Mouse (Mus musculus) hindbrain, postnatal 0 days (tissue): ENCODE results near the gene Smim27. TPM values are rescaled to one million over a fixed set of nuclear protein-coding genes. Genes with fewer than 3 reads are reported as not detected.

Source experiments
- ATAC-seq: fragments of 200-750 bp; cut with Nextera tagmentation; 2 replicates; pipeline ENCODE4 v1.8.0; 2017; ENCODE audit warnings: mild to moderate bottlenecking, moderate TSS enrichment, moderate library complexity
- DNase-seq: peaks from one replicate; pipeline ENCODE4 v3.0.0-alpha.2; 2015; ENCODE audit warnings: low spot score
- H3K27ac ChIP-seq: fragments of 300-500 bp; sonication (generic); 2 replicates; pipeline ENCODE4 v1.5.1; 2014; ENCODE audit warnings: mild to moderate bottlenecking
- H3K27me3 ChIP-seq: fragments of 300-500 bp; sonication (generic); 2 replicates; pipeline ENCODE4 v1.6.1; 2014; ENCODE audit warnings: low read length, mixed read lengths; ENCODE audit not compliant: insufficient read depth
- H3K36me3 ChIP-seq: fragments of 300-500 bp; sonication (generic); 2 replicates; pipeline ENCODE4 v1.6.1; 2014; ENCODE audit warnings: low read length, mixed read lengths; ENCODE audit not compliant: insufficient read depth
- H3K4me1 ChIP-seq: fragments of 300-500 bp; sonication (generic); 2 replicates; pipeline ENCODE4 v1.6.1; 2014; ENCODE audit warnings: antibody characterized with exemption, low read length, mixed read lengths; ENCODE audit not compliant: insufficient read depth
- H3K4me2 ChIP-seq: fragments of 300-500 bp; sonication (generic); 2 replicates; pipeline ENCODE4 v1.6.1; 2014; ENCODE audit warnings: low read depth, mild to moderate bottlenecking, low read length, moderate library complexity, mixed read lengths
- H3K4me3 ChIP-seq: fragments of 300-500 bp; sonication (generic); 2 replicates; pipeline ENCODE4 v1.5.1; 2014; ENCODE audit warnings: low read length
- H3K9ac ChIP-seq: fragments of 300-500 bp; sonication (generic); replicated peaks from 2 replicates; pipeline ENCODE4 v1.6.1; 2014; ENCODE audit warnings: mild to moderate bottlenecking, low read length, moderate library complexity, mixed read lengths
- H3K9me3 ChIP-seq: fragments of 300-500 bp; sonication (generic); 2 replicates; pipeline ENCODE4 v1.6.1; 2016; ENCODE audit warnings: low read length, mixed read lengths
- CTCF ChIP-seq: IDR thresholded peaks from 2 replicates; pipeline ENCODE4 v1.5.1; 2016; ENCODE audit warnings: antibody characterized with exemption, control low read depth, low read depth
- WGBS: fragments of 180-500 bp; shearing (Covaris S2); extraction: QIAGEN DNeasy Blood & Tissue Kit; methylation state at CpG from one replicate; pipeline ENCODE4 v1.1.7; 2014; 5-methylcytosine and 5-hydroxymethylcytosine counted together
- polyA plus RNA-seq: library from polyadenylated mRNA; unstranded; fragments of >200 nt; fragmentation: Nextera tagmentation; extraction: Ambion mirVana; gene quantifications from 2 replicates; pipeline ENCODE4 v1.2.1, GENCODE M21; 2015
- total RNA-seq: library from RNA; depleted of rRNA; stranded (reverse); fragments of >200 nt; gene quantifications from 2 replicates; pipeline ENCODE4 v1.2.3, GENCODE M21; 2014

Gene Smim27
- total and polyA plus RNA-seq, 2 experiments from 2014 or later = 0.31 to 19.1 TPM

- TF ChIP-seq CTCF = no peak
- H3K27me3 ChIP-seq = no peaks in the 10 kb centered on the region
- H3K4me3 ChIP-seq = no peak overlapping the region
- H3K4me1 ChIP-seq = no peaks in the 10 kb centered on the region
- H3K9ac ChIP-seq = no peak overlapping the region
- H3K9me3 ChIP-seq = no peaks in the 10 kb centered on the region
- H3K4me2 ChIP-seq = no peak overlapping the region
- WGBS = 88% methylated on average over 7 of the region's 7 CpGs
- no peaks in the 10 kb centered on the region for H3K36me3 ChIP-seq
- DNase-seq (no peak), ATAC-seq (no peak)
- no peak overlapping the region for H3K27ac ChIP-seq
Observed at GRCm38 (mm10) chr4:40227886-40228285, 41.5 kb upstream of the Smim27 start.

DNA sequence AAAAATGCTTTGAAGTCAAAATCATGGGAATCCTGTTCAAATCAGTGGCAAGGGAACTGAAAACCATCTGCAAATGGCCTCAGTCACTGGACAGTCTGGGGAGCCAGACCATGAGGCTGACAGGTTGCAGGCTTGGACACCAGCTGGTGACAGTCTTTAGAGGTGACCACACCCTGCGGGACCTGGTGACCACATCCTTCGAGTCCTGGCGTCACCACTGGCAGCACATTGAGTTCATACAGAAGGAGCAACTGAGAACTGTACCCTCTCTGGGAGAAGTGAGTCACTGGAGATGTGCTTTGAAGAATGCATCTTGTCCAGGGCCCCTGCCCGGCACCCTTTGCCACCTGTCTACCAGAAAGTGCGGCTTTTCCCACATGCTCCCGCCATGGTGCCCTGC lies 39.7 kb upstream of the Smim27 start:
- ATAC-seq (no peak), DNase-seq (no peak)
- no peak for TF ChIP-seq CTCF
- WGBS = 93% methylated on average over 6 of the region's 6 CpGs
- Histone ChIP-seq H3K9me3 (no peaks in the 10 kb centered on the region), H3K27me3 (no peaks in the 10 kb centered on the region), H3K4me2 (no peak overlapping the region), H3K36me3 (no peaks in the 10 kb centered on the region), H3K4me3 (no peak overlapping the region), H3K9ac (no peak overlapping the region), H3K27ac (no peak overlapping the region), H3K4me1 (no peaks in the 10 kb centered on the region)

DNA sequence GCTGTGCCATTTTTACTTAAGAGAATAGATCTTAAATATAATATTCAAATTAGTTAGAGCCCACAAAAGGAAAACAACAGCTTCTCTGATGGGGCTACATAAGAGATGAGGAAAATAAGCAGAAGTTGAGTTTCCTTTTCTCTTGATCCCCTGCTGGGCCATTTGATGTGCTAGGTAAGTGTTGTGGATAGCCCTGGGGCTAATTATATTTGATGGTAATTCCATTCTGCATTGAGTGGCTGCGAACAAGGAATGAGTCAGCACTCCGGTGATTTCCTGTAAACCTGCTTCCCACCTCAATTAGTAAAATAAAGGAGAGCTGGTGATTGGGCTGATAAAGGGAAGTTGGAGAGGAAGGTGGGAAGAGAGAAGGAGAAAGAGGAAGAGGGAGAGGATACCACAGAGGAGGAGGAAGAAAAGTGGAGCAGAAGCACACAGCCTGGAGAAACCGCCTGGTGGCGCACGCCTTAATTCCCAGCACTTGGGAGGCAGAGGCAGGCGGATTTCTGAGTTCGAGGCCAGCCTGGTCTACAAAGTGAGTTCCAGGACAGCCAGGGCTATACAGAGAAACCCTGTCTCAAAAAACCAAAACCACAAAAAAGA lies 36.2 kb upstream of the Smim27 start:
- Histone ChIP-seq H3K27me3 (no peaks in the 10 kb centered on the region), H3K4me2 (no peak overlapping the region), H3K4me1 (no peaks in the 10 kb centered on the region), H3K9me3 (no peaks in the 10 kb centered on the region), H3K4me3 (no peak overlapping the region), H3K9ac (no peak overlapping the region), H3K27ac (no peak overlapping the region), H3K36me3 (no peaks in the 10 kb centered on the region)
- TF ChIP-seq CTCF = no peak
- ATAC-seq (no peak), DNase-seq (no peak)
- WGBS = 92% methylated on average over 7 of the region's 7 CpGs

- TF ChIP-seq CTCF = no peak
- no peak for ATAC-seq
- no peak overlapping the region for H3K27ac ChIP-seq
- peaks cover 10% of the 10 kb centered on the region for H3K4me1 ChIP-seq
- no peak for DNase-seq
- WGBS = 69% methylated on average over 6 of the region's 6 CpGs
- no peak overlapping the region for H3K4me2 ChIP-seq
- H3K9me3 ChIP-seq = no peaks in the 10 kb centered on the region
- H3K27me3 ChIP-seq = no peaks in the 10 kb centered on the region
- no peaks in the 10 kb centered on the region for H3K36me3 ChIP-seq
- no peak overlapping the region for H3K9ac ChIP-seq
- H3K4me3 ChIP-seq = no peak overlapping the region
Observed at GRCm38 (mm10) chr4:40234256-40234655, 35.1 kb upstream of the Smim27 start.

- Histone ChIP-seq H3K4me2 (no peak overlapping the region), H3K9ac (no peak overlapping the region), H3K27me3 (no peaks in the 10 kb centered on the region), H3K36me3 (no peaks in the 10 kb centered on the region), H3K4me1 (peaks cover 10% of the 10 kb centered on the region), H3K4me3 (no peak overlapping the region), H3K27ac (no peak overlapping the region), H3K9me3 (no peaks in the 10 kb centered on the region)
- DNase-seq (no peak), ATAC-seq (no peak)
- TF ChIP-seq CTCF = no peak
- WGBS = 90% methylated on average over 4 of the region's 4 CpGs
Observed at GRCm38 (mm10) chr4:40236829-40237228, 32.5 kb upstream of the Smim27 start.

- peak; percentile 15 for DNase-seq
- Histone ChIP-seq H3K36me3 (no peaks in the 10 kb centered on the region), H3K4me3 (peak overlapping the region; percentile 52), H3K9me3 (no peaks in the 10 kb centered on the region), H3K4me1 (peaks cover 10% of the 10 kb centered on the region), H3K27me3 (no peaks in the 10 kb centered on the region), H3K9ac (peak overlapping the region; percentile 46), H3K4me2 (peak overlapping the region; percentile 87), H3K27ac (no peak overlapping the region)
- WGBS = 3% methylated on average over 17 of the region's 17 CpGs
- TF ChIP-seq CTCF = no peak
- no peak for ATAC-seq
Observed at GRCm38 (mm10) chr4:40238483-40239408, 30.6 kb upstream of the Smim27 start.
